Mouse (Mus musculus) layer of hippocampus, adult 9-11 months (tissue): ENCODE measurements at regions not wholly inside any gene's neighbourhood (a gene's known extent, or its start where the extent isn't known, plus 50 kb on each side); places are given as distances from the start of the nearest gene placed in this dataset.
A peak's percentile ranks its signal among the peaks of the same experiment; 100 is the strongest.

Experiments used
- DNase-seq: peaks from one replicate; pipeline ENCODE4 v3.0.0; 2022

DNA sequence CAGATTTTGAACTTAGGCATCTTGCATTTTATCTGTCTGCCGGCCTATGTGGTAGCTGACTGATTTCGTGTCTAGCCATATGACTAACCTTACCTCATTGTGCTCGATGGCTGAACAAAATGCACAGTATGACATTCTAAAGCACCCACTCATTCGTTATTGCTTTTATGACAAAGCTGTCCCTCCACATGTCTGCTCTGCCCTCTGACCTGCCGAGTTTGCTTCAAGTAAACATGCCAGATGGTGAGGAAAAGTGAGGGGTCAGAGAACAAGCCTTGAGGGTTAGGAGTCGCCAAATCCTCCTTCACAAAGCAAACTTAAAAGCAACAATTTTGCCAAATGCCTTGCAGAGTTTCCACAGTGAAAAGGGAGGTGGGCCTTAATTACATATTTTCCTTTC lies 196.0 kb upstream of the Elavl2 start:
- no peak for DNase-seq

DNA sequence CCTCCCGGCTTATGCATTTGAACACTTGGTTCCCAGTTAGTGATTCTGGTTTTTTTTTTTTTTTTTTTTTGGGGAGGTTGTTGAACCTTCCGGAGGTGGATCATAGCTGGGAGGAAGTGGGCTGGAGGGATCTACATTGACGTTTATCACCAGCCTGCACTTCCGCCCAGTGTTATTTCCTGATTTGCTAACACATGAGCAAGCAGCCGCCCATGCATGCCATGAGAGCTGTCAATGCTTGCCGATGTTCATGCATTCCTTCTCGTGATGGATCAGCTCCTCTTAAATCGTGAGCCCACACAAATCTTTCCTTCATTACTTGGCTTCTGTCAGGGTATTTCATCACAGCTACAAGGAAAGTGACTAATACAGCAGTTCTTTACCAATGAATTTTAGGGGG lies 195.2 kb upstream of the Elavl2 start:
- peak; percentile 6 for DNase-seq

DNA sequence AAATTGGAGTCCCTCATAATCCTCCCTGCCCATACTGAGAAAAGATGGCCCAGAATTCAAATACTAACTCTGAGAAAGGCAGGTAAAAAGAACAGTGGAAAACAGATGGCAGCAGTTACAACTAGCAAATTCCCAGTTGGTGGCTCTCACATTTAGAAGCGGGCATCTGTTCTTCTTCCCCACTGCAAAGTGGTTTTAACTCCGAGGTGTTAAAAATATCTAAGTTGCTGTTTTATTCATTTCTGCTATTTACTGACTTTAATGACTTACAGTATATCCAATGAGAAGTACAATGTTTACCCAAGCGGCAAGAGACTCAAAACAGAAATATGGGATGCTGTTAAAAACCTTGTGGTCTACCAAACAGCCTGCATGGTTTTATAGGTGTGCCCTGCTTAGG lies 189.2 kb upstream of the Elavl2 start:
- peak; percentile 48 for DNase-seq

DNA sequence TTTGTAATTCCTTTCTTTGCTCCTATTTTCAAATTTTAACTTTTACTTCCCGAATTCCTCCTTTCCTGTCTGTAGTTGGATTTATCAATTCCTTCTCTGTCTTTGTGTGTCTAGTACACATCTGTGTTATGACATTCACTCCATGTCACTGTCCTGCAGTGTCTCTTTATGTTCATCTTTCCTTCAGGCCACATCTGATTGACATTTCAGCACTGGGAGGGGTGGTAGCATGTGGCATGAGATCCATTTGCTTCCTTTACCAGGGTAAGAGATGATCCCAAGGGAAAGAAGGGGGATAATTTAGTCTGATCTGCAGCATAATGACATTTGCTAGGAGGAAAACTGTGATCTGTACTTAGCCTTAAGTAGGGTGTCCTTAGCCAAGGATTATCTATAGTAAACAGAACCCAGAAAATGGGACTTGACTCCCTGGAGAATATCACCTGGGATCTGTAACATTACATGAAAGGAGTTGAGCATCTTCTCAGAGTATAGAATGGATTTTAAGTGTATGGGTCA lies 187.0 kb upstream of the Elavl2 start:
- DNase-seq: no peak

DNA sequence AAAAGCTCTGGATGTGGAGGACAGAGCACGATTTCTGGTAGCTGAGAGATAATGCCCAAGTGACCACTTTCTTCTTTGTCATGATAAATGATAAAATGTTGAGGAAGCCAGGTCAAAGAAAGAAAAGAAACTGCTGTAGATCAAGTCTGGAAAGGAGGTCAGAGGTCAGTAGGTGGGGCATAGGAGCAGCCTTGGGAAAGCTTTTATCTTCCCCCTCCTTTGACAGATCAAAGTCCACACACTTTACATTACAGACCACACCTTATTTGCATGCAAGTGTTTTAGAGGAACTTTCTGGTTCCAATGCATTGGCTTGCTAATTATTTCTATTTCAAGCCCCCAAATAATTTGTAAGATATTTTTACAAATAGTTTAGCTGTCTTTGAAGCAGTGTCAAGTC lies 182.4 kb upstream of the Elavl2 start:
- no peak for DNase-seq

DNA sequence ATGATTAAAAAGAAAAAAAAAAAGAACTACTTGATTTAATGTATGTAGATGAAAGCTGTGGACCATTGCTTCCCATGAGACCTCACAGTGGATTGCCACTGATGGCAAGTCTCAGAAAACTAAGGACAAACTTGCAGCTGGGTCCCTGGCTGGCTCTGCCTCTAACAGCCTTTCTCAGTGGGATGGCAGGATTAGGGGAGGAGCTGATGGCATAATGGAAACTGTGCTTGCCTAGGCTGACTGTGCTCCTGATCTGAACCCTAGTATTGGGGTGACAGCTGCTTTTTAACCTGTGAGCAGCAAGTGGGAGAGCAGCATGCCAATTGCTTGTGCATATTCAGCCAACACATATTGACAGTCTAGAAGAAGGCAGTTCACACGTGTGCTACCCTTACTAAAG lies 156.9 kb upstream of the Elavl2 start:
- no peak for DNase-seq

DNA sequence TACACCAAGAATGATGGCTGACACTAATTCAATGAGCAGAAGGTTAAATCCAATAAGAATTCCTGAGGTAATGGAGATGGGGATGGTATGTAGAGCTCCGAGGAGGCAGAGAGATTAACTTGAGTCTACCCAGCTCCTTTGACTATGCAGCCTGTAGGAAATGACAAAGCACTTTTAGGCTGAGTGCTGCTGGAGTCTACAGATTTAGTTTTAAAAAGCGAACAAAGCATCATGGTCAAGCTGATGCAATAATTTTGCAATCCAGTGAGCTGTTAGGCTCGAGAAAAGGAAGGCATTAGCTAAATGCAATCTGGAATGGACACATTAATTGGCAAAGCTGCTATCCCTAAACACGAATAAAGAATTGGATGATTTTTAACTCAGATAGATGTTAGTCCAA lies 156.4 kb upstream of the Elavl2 start:
- DNase-seq: no peak

DNA sequence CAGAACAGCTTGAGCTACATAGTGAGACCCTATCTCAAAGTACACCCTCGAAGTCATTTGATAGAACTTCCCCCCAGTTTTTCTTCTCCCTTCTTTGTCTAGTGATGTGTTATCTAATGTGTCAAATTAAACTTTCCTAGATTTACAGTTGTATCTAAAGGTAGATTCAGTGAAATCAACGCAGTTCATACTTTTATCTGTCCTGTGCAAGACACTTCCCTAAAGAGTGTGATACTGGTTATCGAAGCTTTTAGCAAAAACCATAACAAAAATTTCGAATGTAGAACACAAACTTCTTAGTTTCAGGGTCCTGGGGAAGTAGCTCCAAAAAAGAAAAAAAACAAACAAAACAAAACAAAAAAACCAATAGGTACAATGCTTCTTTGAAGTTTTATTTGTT lies 123.8 kb upstream of the Elavl2 start:
- DNase-seq: no peak

DNA sequence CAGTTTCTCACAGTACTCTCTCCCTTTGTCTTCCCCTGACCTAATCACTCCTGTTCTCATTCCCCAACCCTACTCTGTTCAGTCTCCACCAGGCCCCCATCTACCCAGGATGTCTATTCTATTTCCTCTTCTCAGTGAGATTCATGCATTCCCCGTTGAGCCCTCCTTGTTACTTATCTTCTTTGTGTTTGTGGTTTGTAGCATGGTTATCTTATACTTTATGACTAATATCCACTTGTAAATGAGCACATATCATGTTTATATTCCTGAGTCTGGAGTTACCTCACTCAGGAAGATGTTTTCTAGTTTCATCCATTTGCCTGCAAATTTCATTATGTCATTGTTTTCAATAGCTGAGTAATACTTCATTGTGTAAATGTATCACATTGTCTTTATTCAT lies 111.0 kb upstream of the Elavl2 start:
- no peak for DNase-seq

DNA sequence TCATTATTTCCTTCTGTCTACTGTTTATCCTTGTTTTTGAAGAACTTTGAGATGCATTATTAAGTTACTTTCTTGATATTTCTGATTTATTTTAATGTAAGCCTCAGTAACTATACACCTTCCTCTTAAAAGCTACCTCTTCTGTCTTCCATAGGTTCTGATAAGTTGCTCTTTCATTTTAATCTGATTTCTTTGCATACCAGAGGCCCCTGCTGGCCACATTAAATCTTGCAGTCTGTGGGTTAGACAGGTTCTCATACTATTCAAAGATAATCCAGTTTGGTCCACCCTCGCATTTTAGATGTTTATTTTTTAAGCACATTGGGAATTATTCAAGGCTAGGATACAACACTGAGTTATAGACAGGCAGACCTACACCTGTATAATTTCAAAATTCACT lies 109.4 kb upstream of the Elavl2 start:
- no peak for DNase-seq

DNA sequence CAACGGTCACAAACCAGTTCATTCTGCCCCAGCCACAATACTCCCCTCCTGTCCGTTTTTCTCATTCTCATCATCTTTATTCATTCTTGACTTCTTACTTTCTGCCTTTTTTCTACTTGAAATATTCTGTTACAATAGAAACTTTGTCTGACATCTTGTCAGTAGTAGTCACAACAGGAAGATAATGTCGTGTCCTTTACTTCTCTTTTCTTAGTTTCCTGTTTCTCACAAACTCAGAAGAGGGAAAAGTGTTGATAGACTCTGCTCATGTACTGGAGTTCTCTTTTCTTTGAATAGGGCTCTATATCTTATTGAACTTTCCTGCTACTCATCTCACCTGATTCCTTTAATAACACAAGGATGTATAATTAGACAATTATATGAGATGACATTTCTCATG lies 102.7 kb upstream of the Elavl2 start:
- no peak for DNase-seq

DNA sequence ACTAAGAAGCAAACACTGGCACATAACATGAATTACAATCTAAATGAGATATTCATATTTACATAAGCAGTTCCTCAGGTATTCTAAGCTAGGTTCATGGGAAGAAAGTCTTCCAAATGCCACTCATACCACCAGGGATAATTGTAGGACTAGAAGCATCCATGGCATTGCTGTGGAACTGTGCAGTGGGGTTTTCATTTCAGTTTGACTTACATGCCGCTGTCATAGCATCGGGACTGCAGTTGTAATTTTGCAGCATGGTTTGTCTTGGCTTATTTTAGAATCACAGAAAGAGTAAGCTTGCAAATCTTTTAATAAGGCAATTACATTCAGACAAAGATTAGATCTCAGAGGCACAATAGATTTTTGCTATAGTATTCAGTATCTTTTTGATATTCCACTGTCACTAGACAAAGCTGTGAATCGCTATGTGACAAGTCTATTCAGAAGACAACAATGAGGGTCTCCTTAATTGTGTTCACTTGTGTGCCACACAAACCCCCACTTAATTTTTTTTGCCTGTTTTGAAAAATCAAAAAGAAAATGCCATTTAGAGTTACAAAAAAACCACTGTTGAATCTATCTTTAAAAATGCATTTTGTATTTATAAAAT lies 81.4 kb upstream of the Elavl2 start:
- DNase-seq: no peak
